In the genomic region with DNA sequence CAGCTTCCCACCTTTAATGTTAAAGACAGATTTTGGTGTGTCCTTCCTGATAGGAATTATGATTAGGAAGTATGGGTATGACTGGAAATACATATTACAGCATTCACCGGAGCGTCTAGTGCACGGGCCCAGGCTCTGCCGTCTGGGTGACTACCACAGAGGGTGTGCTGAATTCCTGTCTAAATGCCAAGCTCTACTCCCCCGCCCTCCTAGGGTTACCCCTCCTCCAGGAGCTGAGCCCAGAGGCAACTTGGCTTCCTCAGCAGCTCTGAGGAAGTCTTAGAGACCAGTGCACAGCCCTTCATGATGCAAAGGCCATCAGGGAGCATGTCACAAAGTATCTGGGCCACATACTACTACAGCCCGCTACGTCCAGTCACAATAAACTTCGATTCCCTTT, we compare ENCODE assay signal across 12 mouse cellular contexts. TPM values are rescaled to one million over a fixed set of nuclear protein-coding genes. Genes with fewer than 3 reads are reported as not detected.
DNase-seq lines count a peak whose midpoint lies in the region; ATAC-seq lines count a peak whose summit lies in the region.
"Had no signal": no experiment of that assay in that cellular context is flagged by ENCODE, and none has a peak within 500 bp of the region (broad histone marks: within the 10 kb centered on the region; RNA-seq: fewer than 3 reads in every experiment).

No protein-coding gene starts in this region.

- ATAC-seq in kidney, embryonic 16.5 days (ENCODE audit: low FRiP score, low TSS enrichment) = no peak
- ATAC-seq: forebrain, postnatal 0 days had no signal

- peaks cover 10% of the 10 kb centered on the region for H3K9me3 ChIP-seq in kidney, embryonic 16.5 days (ENCODE audit: low read length)
- H3K9me3 ChIP-seq: embryonic facial prominence, embryonic 12.5 days had no signal

- intact Hi-C loops in gastrocnemius, postnatal 36 days (cut with DNase I) = no loop called here

- no peak overlapping the region for H3K9ac ChIP-seq in kidney, embryonic 16.5 days (replicated peaks; ENCODE audit: low read length)
- H3K9ac ChIP-seq: embryonic facial prominence, embryonic 12.5 days; forebrain, postnatal 0 days had no signal

- WGBS in kidney, embryonic 16.5 days = 77% methylated on average over 8 of the region's 8 CpGs

- H3K4me2 ChIP-seq in kidney, embryonic 16.5 days (replicated peaks; ENCODE audit: low read depth, low read length) = no peak overlapping the region
- H3K4me2 ChIP-seq: embryonic facial prominence, embryonic 12.5 days had no signal

- DNase-seq in adrenal gland, postnatal 14 days = peak; percentile 35
- DNase-seq in adrenal gland, postnatal 25 days = no peak
- peak; percentile 24 to 53 for DNase-seq in kidney, postnatal 4 days
- DNase-seq in gastrocnemius, postnatal 36 days = peak; percentile 31 to 33
- peak; percentile 70 for DNase-seq in skeletal muscle tissue, adult 2 months (ENCODE audit: low read depth, low spot score)
- DNase-seq in urinary bladder, postnatal 36 days (ENCODE audit: low spot score in 2 of 2) = no peak
- DNase-seq in left cerebral cortex, adult 11 months (ENCODE audit: low spot score) = no peak
- DNase-seq: forebrain, postnatal 0 days; liver had no signal

- no peak overlapping the region for H3K27ac ChIP-seq in kidney, embryonic 16.5 days (ENCODE audit: low read length)
- H3K27ac ChIP-seq: stomach, postnatal 0 days had no signal

- H3K36me3 ChIP-seq in kidney, embryonic 16.5 days (ENCODE audit: insufficient read depth, low read length) = peaks cover 8% of the 10 kb centered on the region

- no peaks in the 10 kb centered on the region for H3K27me3 ChIP-seq in kidney, embryonic 16.5 days (ENCODE audit: insufficient read depth, low read length)
- H3K27me3 ChIP-seq: embryonic facial prominence, embryonic 12.5 days had no signal

- H3K4me3 ChIP-seq in kidney, embryonic 16.5 days (ENCODE audit: low read length) = no peak overlapping the region
- H3K4me3 ChIP-seq: embryonic facial prominence, embryonic 12.5 days had no signal

- peaks cover 46% of the 10 kb centered on the region for H3K4me1 ChIP-seq in kidney, embryonic 16.5 days (ENCODE audit: insufficient read depth, low read length)

RNA-seq across cellular contexts. Expression of a gene that starts 25.7 kb away (rescaled TPM):
- total RNA-seq in adrenal gland, postnatal 14 days (2021) = 22.5 and 24.2 TPM in 2 replicates
- 22.2 and 33.3 TPM in 2 replicates for total RNA-seq in adrenal gland, postnatal 25 days (2021)
- polyA plus RNA-seq in kidney, embryonic 16.5 days (2015; fragmentation: Nextera tagmentation; extraction: Ambion mirVana) = 36.0 and 38.8 TPM in 2 replicates
- total RNA-seq in gastrocnemius, postnatal 36 days (2021) = 10 to 100 TPM; 25.0 to 27.0 TPM

Comparison
In these comparisons a context has a peak if more than half of its experiments do, and no peak if none do; other contexts are left out.
1. DNase-seq: peak in adrenal gland, postnatal 14 days (single experiment), kidney, postnatal 4 days (2 of 2), gastrocnemius, postnatal 36 days (2 of 2) and skeletal muscle tissue, adult 2 months (single experiment); none in adrenal gland, postnatal 25 days (single experiment), urinary bladder, postnatal 36 days (0 of 2) and left cerebral cortex, adult 11 months (single experiment).